Mouse (Mus musculus): Measurements from ENCODE around the gene Adcy9.
"Not testable (repeated sequence)": the region's sequence is repeated elsewhere in the genome, so short reads cannot be mapped to it uniquely, and the experiment has no call there.

Adcy9 gene

DNA sequence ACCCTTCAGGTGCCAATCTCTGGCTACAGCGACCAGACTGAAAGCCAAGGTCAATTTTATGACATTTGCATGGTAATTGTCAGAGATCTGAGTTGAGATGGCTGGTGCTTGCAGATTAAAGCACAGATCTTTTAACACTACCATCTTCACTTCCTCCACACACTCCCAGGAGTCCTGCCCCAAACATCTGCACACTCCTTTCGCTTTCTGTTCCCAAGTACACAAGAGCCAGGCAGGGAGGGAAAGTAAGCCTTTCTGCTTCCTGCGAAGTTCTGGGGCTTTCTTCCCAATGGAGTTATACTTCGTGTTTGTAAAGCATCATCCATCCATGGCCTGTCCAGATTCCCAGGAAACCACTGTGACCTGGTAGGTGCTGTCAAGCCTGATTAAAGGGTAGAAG, 38.8 kb downstream of the Adcy9 start:
- peak in 1 of 2 experiments; percentile 16 for DNase-seq

- DNase-seq: no peak
Measured at GRCm38 (mm10) chr16:4378788-4379187, 41.5 kb downstream of the Adcy9 start.

GRCm38 (mm10) chr16:4377556-4377955, 42.7 kb downstream of the Adcy9 start:
- DNase-seq: no peak

DNA sequence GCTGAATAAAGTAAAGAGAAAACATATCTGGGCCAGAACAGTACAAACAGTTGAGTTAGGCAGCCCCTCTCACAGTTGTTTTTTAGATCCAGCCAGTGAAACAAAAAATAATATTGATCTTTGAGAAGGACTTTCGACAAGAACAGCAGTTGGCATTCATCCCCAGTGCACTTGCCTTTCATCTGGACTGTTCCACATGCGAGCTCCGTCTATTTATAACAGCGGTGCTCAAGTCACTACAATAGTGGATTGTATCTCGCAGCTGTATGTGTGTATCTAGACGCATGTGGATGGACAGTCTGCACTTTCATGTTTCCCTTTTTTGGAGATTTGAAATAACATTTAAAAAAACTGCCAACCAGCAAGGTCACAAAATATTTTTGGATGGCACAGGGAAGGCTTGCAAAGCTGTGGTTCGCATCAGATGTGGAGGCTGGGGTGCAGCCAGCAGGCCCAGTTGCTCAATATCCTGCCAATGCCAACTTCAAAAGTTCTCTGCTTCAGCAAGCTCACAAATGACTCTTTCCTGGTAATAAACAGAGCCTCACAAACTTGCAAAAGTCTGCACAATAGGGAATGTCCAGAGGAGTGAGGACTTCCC, 45.4 kb downstream of the Adcy9 start:
- DNase-seq: no peak

DNA sequence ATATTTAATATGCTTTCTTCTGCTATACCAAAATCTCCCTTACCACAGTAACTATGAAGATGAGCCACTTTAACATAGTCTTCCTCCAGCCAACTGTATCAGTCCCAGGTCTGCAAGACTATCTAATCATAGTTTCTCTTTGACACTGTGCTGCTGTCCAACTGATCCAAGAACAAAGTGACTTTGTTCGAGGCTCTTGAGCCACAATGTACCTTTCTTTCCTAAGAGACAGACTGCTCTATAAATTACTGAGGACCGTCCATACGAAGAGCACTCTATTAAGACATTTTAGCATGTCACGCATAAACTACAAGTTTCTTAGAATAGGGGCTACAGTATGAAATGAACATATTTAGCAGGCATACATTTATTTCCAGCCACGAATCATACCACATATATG, 46.0 kb downstream of the Adcy9 start:
- DNase-seq: no peak

DNA sequence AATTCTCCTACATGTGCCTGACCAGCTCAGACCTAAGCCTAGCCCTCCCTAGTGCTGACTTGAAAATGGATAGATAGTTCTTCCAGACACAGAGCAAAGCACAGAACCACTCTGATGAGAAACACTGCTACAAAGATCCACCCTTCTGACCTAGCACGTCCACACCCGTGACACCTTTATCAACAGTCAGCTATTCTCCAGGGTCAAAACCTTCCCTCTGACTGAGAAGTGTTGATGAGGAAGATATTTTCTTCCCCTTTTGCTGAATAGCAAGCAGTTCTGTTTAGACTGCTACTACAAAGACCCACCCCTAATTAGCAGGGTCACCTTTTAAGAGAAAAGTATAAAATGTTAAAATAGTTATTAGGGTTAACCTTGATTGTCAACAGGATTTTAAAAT, 49.3 kb downstream of the Adcy9 start:
- no peak for DNase-seq

GRCm38 (mm10) chr16:4370141-4370541, 50.2 kb downstream of the Adcy9 start:
- no peak for DNase-seq

GRCm38 (mm10) chr16:4367930-4368329, 52.4 kb downstream of the Adcy9 start:
- no peak for DNase-seq

GRCm38 (mm10) chr16:4367291-4367690, 53.0 kb downstream of the Adcy9 start:
- DNase-seq: no peak

DNA sequence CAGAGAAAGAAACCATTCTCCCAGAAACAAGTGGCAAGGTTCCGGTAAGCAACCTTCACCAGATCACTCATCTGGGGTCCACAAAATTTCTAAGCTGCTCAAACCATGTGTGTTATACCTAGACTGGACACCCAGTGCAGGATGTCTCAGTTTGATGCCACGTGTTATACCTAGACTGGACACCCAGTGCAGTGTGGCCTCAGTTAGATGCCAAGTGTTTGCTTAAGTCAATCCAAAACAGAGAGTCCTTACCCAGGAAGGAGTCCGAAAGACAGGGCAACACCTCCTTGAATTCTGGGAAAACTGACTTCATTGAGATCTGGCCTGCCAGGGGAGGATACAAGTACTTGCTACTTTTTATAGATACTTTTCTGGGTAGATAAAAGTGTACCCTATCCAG, 53.6 kb downstream of the Adcy9 start:
- DNase-seq: no peak

- DNase-seq: no peak
Measured at GRCm38 (mm10) chr16:4363341-4364116, 56.8 kb downstream of the Adcy9 start.

DNA sequence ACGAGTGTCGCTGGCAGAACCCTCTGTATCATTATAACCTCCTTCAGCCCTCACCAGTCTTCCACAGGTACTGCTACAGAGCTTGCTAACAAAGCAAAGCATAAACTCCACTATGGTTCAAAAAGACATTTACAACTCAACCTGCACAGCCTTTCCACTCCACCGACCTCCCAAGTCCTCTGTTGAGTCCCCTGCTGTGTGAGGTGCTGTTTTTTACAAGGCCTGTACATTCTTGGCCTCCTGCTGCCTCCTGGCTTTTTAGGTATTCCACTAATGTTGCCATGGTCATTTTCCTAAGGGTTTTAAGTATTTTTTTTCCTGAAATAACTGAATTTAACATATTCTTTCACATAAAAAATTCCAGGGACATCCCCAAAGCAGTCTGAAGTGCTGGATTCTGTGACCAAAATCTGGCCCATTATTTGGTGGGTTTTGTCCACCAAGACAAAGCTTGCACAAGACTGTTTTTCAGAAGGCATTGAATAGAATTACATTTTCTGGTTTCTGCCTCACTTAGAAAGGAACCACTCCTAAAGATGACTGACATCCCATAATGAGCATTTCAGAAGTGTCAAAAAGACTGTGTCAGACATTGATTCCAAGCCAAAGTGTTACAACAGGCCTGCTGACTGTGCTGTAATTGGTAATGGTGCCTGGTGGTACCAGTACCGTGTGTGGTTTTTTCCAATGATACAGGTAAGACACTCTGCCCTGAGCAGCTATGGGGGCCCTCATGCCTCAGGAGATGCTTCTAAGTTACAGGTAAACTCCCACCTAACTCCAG, 64.8 kb downstream of the Adcy9 start:
- DNase-seq: no peak

- DNase-seq: no peak
Measured at GRCm38 (mm10) chr16:4342579-4342978, 77.7 kb downstream of the Adcy9 start.

DNA sequence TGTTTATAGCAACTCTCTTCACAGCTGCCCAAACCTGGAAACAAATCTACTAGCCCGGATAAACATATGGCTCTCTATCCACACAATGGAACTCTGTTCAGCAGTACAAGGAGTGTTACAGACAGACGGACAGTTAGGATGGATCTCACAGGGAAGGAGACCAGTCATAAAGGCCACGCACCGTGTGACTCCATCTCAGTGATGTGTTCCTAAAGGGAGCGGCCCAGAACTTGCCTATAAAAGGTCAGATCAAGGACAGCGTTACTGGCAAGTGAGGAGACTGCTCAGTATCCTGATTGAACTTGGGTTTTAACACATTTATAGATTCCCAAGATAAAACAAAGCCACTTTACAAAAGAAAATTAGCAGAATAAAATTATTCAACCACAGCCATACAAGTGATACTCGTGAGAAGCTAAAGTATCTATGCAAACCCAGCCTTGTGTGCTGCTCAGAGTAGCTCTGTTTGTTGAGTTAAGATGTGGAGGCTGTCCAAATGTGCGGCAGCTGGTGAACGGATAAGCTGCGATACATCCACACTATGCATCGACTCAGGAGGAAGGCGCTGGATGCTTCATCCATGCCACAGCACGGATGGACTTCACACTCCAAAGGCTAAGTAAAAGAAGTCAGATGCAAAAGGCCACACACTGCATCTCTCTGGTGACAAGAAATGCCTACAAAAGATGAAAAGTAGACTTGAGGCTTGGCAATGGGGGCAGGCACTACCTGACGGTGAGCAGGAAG, 78.8 kb downstream of the Adcy9 start:
- DNase-seq: no peak

- not testable (repeated sequence) for DNase-seq
Measured at GRCm38 (mm10) chr16:4339216-4339615, 81.1 kb downstream of the Adcy9 start.

- no peak for DNase-seq
Measured at GRCm38 (mm10) chr16:4337269-4337668, 83.0 kb downstream of the Adcy9 start.

DNA sequence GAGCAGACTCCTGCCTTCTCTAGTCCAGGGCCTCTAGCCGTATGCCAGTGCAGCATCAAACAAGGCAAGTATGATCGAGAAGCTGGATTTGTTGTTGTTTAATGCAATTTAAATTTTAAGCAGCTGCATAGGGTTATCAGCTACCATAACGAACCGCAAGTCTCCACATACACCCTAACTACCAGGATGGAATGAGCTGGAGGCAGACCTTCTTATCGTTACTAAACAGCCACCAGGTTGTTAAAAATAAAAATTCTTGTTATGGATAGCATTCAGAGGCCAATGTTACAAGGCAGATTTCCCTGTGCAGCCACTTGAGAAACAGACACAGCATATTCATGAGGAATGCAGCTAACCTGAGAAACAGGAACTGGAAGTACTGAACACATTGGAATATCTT, 86.5 kb downstream of the Adcy9 start:
- DNase-seq: no peak

DNA sequence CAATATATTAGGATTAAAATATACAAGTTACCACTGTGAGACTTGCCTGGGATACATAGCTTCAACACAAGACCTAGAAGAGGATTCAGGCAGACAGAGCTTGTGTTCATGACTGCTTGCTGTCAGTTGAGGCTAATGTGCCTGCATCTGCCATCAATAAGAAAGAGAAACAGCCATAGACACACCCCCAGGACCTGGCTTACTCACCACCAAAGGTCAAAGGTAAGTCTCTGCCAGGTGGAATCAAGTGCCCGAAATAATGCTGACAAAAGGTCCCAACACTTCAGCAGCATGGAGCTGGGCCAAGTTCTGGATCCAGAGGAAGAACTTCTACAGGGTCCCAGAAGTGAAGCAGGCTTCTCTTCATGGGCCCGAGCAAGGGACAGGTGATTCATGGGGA, 86.9 kb downstream of the Adcy9 start:
- DNase-seq: no peak

- no peak for DNase-seq
Measured at GRCm38 (mm10) chr16:4327081-4327480, 93.2 kb downstream of the Adcy9 start.

DNA sequence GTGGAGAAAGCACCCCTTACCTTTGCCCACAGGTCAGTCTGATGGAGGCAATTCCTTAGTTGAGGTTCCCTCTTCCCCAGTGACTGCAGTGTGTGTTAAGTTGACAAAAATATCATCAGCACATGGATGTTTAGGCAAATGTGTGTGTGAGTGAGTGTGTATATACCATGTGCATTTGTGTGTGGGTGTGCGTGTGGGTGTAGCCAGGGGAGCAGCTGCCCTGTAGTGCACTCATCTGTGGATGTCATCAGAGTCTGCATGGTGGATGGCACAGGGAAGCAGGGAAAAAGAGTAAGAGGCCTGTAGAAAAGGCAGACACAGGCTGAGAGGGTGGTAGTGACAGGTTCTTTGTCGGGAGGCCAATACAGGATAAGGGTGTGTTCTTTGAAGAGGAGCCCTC, 94.5 kb downstream of the Adcy9 start:
- no peak for DNase-seq

- no peak for DNase-seq
Measured at GRCm38 (mm10) chr16:4324967-4325366, 95.3 kb downstream of the Adcy9 start.

GRCm38 (mm10) chr16:4320856-4321255, 99.4 kb downstream of the Adcy9 start:
- no peak for DNase-seq

DNA sequence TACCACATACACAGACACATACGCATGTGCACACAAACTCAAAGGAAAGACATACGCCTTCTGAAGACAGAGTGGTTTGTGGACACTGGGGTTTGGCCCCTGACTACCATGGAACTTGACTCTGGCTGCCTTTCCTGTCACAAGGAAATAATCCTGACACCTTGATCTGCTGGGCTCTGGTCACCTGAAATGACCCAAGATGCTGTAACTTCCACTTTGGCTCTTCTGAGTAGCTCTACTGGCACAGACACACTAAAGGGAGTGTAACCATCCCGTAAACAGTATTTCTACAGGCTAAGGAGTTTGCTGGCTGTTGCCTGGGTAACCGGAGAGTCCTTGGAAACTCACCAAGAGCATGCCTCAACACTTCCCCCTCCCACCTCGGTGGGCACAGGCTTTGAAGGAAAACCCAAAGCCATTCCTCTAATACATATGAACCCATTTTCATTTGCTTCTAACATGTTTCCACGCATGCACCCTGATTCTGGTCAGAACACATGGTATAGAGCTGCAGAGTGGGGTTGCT, 102.2 kb downstream of the Adcy9 start:
- no peak for DNase-seq
